In the genomic region with DNA sequence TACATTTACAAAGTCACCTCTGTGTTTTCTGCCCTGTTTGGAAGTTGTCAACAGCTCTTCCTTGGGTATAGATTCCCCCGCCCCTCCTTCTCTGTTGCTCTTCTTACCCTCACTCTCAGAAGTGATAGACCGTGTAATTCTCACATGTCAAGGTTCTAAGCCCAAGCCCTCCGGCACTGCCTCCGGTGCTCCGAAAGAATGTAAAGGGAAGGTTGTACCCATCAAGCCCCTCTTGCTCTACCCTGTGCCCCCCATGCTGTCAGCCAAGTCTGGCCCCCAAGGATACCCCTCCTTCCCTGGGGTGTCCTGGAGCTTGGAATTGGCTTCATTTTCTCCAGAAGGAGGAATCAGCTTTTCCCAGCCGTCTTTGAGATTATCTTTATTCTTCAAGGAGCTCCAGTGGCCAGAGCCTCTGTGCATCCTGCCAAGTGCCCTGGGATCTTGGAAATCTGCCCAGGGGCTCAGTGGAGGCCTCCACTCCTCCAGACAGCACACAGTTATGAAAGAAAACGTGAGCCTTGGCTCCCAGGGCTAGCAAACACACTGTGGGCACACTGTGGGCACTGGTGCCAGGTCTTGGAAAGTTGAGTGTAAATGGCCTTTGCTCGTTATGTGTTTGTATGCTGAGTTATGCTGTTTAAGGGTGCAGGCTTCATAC, we compare ENCODE assay signal across 9 mouse cellular contexts. TPM values are rescaled to one million over a fixed set of nuclear protein-coding genes. Genes with fewer than 3 reads are reported as not detected.
A peak's percentile ranks its signal among the peaks of the same experiment; 100 is the strongest.
DNase-seq lines count a peak whose midpoint lies in the region; ATAC-seq and TF ChIP-seq lines count a peak whose summit lies in the region.
"Had no signal": no experiment of that assay in that cellular context is flagged by ENCODE, and none has a peak within 500 bp of the region (broad histone marks: within the 10 kb centered on the region; RNA-seq: fewer than 3 reads in every experiment).

No protein-coding gene starts in this region.

- peak overlapping the region; percentile 52; the same call in 1 of the 2 replicates for H3K27ac ChIP-seq in heart, embryonic 12.5 days (ENCODE audit: poor library complexity, severe bottlenecking)
- no peak overlapping the region for H3K27ac ChIP-seq in heart, adult 2 months

- no peaks in the 10 kb centered on the region for H3K36me3 ChIP-seq in heart, embryonic 12.5 days
- H3K36me3 ChIP-seq in heart, adult 2 months (ENCODE audit: control insufficient read depth, insufficient read depth, low read length) = no peaks in the 10 kb centered on the region

- H3K4me1 ChIP-seq in heart, embryonic 12.5 days (replicated peaks) = peaks cover 28% of the 10 kb centered on the region
- no peaks in the 10 kb centered on the region for H3K4me1 ChIP-seq in heart, adult 2 months (ENCODE audit: control insufficient read depth, insufficient read depth, low read length)

- no peak for ATAC-seq in heart, embryonic 12.5 days (ENCODE audit: insufficient number of reproducible peaks, low FRiP score)
- no peak for ATAC-seq in megakaryocyte, adult 5-6 weeks (ENCODE audit: poor library complexity, severe bottlenecking)
- ATAC-seq in monocyte, adult 5-6 weeks (replicated peaks; ENCODE audit: insufficient number of reproducible peaks, low FRiP score, low TSS enrichment, poor library complexity, severe bottlenecking) = no peak

- intact Hi-C loops in heart, adult 2 months (cut with DNase I) = no loop called here

- TF ChIP-seq EP300 in heart, adult 2 months (IDR thresholded peaks at IDR 0.05; ENCODE audit: insufficient read depth, low read depth, low read length) = no peak

- 0 out of 2 replicates have a peak overlapping the region, but pooled peaks have one; percentile 21 for H3K4me2 ChIP-seq in heart, embryonic 12.5 days

- no peak overlapping the region for H3K4me3 ChIP-seq in heart, embryonic 12.5 days
- no peak overlapping the region for H3K4me3 ChIP-seq in heart, adult 2 months

- no peak for TF ChIP-seq POLR2A in heart, adult 2 months (IDR thresholded peaks at IDR 0.05; ENCODE audit: insufficient read depth, low read depth, low read length)

- no peaks in the 10 kb centered on the region for H3K27me3 ChIP-seq in heart, embryonic 12.5 days (replicated peaks)
- no peaks in the 10 kb centered on the region for H3K27me3 ChIP-seq in heart, adult 2 months (ENCODE audit: control insufficient read depth, insufficient read depth, low read length)
- H3K27me3 ChIP-seq: CH12.LX had no signal

- no peak for TF ChIP-seq CTCF in heart, adult 2 months (IDR thresholded peaks at IDR 0.05)

- H3K79me2 ChIP-seq in heart, adult 2 months (replicated peaks; ENCODE audit: control insufficient read depth, insufficient read depth, low read length) = no peaks in the 10 kb centered on the region

- no peak overlapping the region for H3K9ac ChIP-seq in heart, embryonic 12.5 days
- H3K9ac ChIP-seq in heart, adult 2 months (ENCODE audit: low read depth, low read length) = no peak overlapping the region

- WGBS in heart, embryonic 12.5 days = 44% methylated on average over 8 of the region's 8 CpGs
- WGBS in heart, adult 2 months = 32% methylated on average over 8 of the region's 8 CpGs

- no peaks in the 10 kb centered on the region for H3K9me3 ChIP-seq in heart, embryonic 12.5 days (replicated peaks)

- DNase-seq in heart, adult 2 months = no peak
- DNase-seq in right cerebral cortex, postnatal 10 days (ENCODE audit: low spot score in 2 of 2) = peak; percentile 63 to 74
- no peak for DNase-seq in right cerebral cortex, postnatal 25 days
- peak; percentile 9 to 35 for DNase-seq in frontal cortex, postnatal 36 days (ENCODE audit: low spot score in 2 of 2)
- peak; percentile 10 for DNase-seq in skeletal muscle tissue, adult 2 months (ENCODE audit: low read depth, low spot score)

RNA-seq across cellular contexts. Expression of gene Tmem132c, which starts 59.1 kb away (rescaled TPM):
- polyA plus RNA-seq in heart, embryonic 12.5 days (2016; fragmentation: Nextera tagmentation; extraction: Ambion mirVana) = 3.4 and 3.6 TPM in 2 replicates
- under 1 TPM in 1 of 2 experiments, not detected in 1; 0.14 TPM for total RNA-seq in heart, adult 2 months (2021)
- polyA plus RNA-seq in heart, adult 2 months (2012; rRNA removed) = 0.43 and 0.53 TPM in 2 replicates
- not detected in 2 replicates for total RNA-seq in megakaryocyte, adult 5-6 weeks (2015)
- total RNA-seq in megakaryocyte, adult 5-6 weeks (2017) = not detected in 2 replicates
- total RNA-seq in monocyte, adult 5-6 weeks (2017) = not detected in 3 replicates
- total RNA-seq: CH12.LX had no signal

Comparison
In these comparisons a context has a peak if more than half of its experiments do, and no peak if none do; other contexts are left out.
1. DNase-seq: peak in right cerebral cortex, postnatal 10 days (2 of 2), frontal cortex, postnatal 36 days (2 of 2) and skeletal muscle tissue, adult 2 months (single experiment); none in heart, adult 2 months (0 of 2) and right cerebral cortex, postnatal 25 days (single experiment).